Mouse (Mus musculus): Measurements from ENCODE around the gene Cdkn2aip.

DNA sequence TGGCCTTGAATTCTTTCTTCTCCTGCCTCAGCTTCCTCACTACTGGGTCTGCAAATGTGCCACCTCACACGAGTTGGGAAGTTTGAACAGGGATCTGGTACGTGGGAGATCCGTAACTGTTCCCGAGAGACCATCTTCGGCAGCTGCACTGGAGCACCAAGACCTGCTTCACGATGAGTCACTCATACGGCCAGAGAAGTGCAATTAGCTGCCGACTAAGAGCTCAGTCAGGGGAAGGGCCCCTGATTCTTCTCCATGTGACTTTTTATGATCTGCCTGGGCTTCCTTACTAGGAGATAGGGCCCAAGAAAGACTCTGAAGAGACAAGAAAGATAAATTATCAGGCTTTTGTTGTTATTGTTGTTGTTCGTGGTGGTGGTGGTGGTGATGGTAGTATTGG, 31.1 kb upstream of the Cdkn2aip start:
- no peak for TF ChIP-seq CTCF (IDR thresholded peaks at IDR 0.05; ENCODE audit: insufficient read depth, low read depth, low read length)
- no peak for TF ChIP-seq POLR2A (IDR thresholded peaks at IDR 0.05; ENCODE audit: insufficient read depth, low read depth, low read length)

All from olfactory bulb, adult 2 months (tissue).